Mouse (Mus musculus) heart, adult 2 months (tissue): ENCODE measurements around the gene Lrrc56. TPM values are rescaled to one million over a fixed set of nuclear protein-coding genes. Genes with fewer than 3 reads are reported as not detected.

Source experiments
- DNase-seq, 2 experiments: peaks; one replicate each; pipeline ENCODE4 v3.0.0; 2021
- H3K27ac ChIP-seq: fragments of 200-600 bp; 2 replicates; pipeline ENCODE4 v1.8.1; 2022
- H3K27me3 ChIP-seq: fragments of 200-500 bp; 2 replicates; pipeline ENCODE4 v1.6.1; 2012; ENCODE audit warnings: mild to moderate bottlenecking, low read length, inconsistent platforms, mixed read lengths; ENCODE audit not compliant: control insufficient read depth, insufficient read depth
- H3K36me3 ChIP-seq: fragments of 200-500 bp; 2 replicates; pipeline ENCODE4 v1.6.1; 2012; ENCODE audit warnings: low read length, inconsistent platforms; ENCODE audit not compliant: control insufficient read depth, insufficient read depth
- H3K4me1 ChIP-seq: fragments of 200-500 bp; 2 replicates; pipeline ENCODE4 v1.6.1; 2011; ENCODE audit warnings: low read length; ENCODE audit not compliant: control insufficient read depth, insufficient read depth
- H3K4me3 ChIP-seq: fragments of 200-600 bp; 2 replicates; pipeline ENCODE4 v1.8.1; 2022
- H3K79me2 ChIP-seq: fragments of 200-500 bp; replicated peaks from 2 replicates; pipeline ENCODE4 v1.6.1; 2012; ENCODE audit warnings: mild to moderate bottlenecking, inconsistent platforms, low read length, moderate library complexity, mixed read lengths; ENCODE audit not compliant: control insufficient read depth, insufficient read depth
- H3K9ac ChIP-seq: fragments of 200-500 bp; 2 replicates; pipeline ENCODE4 v1.6.1; 2012; ENCODE audit warnings: low read depth, mild to moderate bottlenecking, control low read depth, inconsistent platforms, low read length, mixed read lengths
- CTCF ChIP-seq: fragments of 200-600 bp; IDR thresholded peaks from 2 replicates; pipeline ENCODE4 v1.8.1; 2022; ENCODE audit warnings: antibody characterized with exemption, mild to moderate bottlenecking, moderate library complexity
- EP300 ChIP-seq: fragments of 200-500 bp; IDR thresholded peaks from 2 replicates; pipeline ENCODE4 v1.6.1; 2011; ENCODE audit warnings: low read depth, low read length, control low read depth; ENCODE audit not compliant: insufficient read depth
- POLR2A ChIP-seq: fragments of 200-500 bp; IDR thresholded peaks from 2 replicates; pipeline ENCODE4 v1.6.1; 2011; ENCODE audit warnings: mild to moderate bottlenecking, low read depth, low read length, control low read depth; ENCODE audit not compliant: insufficient read depth
- WGBS: fragments of 180-500 bp; shearing (Covaris S2); methylation state at CpG from one replicate; pipeline ENCODE4 v1.1.7; 2018; 5-methylcytosine and 5-hydroxymethylcytosine counted together
- intact Hi-C: fragments of 180-260 bp; cut with DNase I; formaldehyde crosslinking; loops from one replicate; pipeline ENCODE4 v1.15.1; 2025
- polyA plus RNA-seq: library from polyadenylated mRNA; depleted of rRNA; stranded (reverse); fragments of >200 nt; gene quantifications from 2 replicates; pipeline ENCODE4 v1.2.3, GENCODE M21; 2012
- total RNA-seq, 2 experiments: library from RNA; stranded (reverse); gene quantifications; 2 replicates each; pipeline ENCODE4 v1.2.3; 2021

The Lrrc56 gene
- total and polyA plus RNA-seq, 3 experiments, result 2.3 to 4.9 (median 3.1) TPM

- WGBS, result 2% methylated on average over 38 of the region's 43 CpGs
- no peak for DNase-seq
- intact Hi-C loops, result loop anchor here (5.0 kb wide), 1 partner anchor 251 kb away; the partner anchor contains the start of gene Pgghg
Observed at GRCm38 (mm10) chr7:141193348-141193856, 555 bp upstream of the Lrrc56 start.

GRCm38 (mm10) chr7:141194409-141194808 lies 452 bp downstream of the Lrrc56 start:
- DNase-seq, result no peak
- Histone ChIP-seq H3K27me3 (no peaks in the 10 kb centered on the region), H3K4me3 (peak overlapping the region; percentile 61), H3K9ac (peak overlapping the region; percentile 10), H3K79me2 (peaks cover 1% of the 10 kb centered on the region; the same call in 1 of the 2 replicates), H3K36me3 (no peaks in the 10 kb centered on the region), H3K27ac (peak overlapping the region; percentile 80), H3K4me1 (peaks cover 11% of the 10 kb centered on the region)
- 1% methylated on average over 23 of the region's 23 CpGs for WGBS
- intact Hi-C loops, result loop anchor here (5.0 kb wide), 1 partner anchor 252 kb away; the partner anchor contains the start of gene Pgghg
- TF ChIP-seq EP300, result no peak
- no peak for TF ChIP-seq POLR2A
- TF ChIP-seq CTCF, result no peak

More at GRCm38 (mm10) chr7:141193348-141193856, 555 bp upstream of the Lrrc56 start:
- Histone ChIP-seq H3K27me3 (no peaks in the 10 kb centered on the region), H3K36me3 (no peaks in the 10 kb centered on the region), H3K4me1 (peaks cover 11% of the 10 kb centered on the region), H3K27ac (peak overlapping the region; percentile 92), H3K79me2 (peaks cover 1% of the 10 kb centered on the region; the same call in 1 of the 2 replicates), H3K4me3 (peak overlapping the region; percentile 95), H3K9ac (peak overlapping the region; percentile 94)
- TF ChIP-seq CTCF (no peak), EP300 (no peak), POLR2A (no peak)

- Histone ChIP-seq H3K27me3 (no peaks in the 10 kb centered on the region), H3K4me3 (peak overlapping the region; percentile 61), H3K9ac (peak overlapping the region; percentile 10), H3K4me1 (peaks cover 11% of the 10 kb centered on the region), H3K27ac (peak overlapping the region; percentile 80), H3K36me3 (no peaks in the 10 kb centered on the region), H3K79me2 (peaks cover 1% of the 10 kb centered on the region; the same call in 1 of the 2 replicates)
- intact Hi-C loops, result loop anchor here (5.0 kb wide), 1 partner anchor 253 kb away; the partner anchor contains the start of gene Pgghg
- peak; percentile 88 to 90 for DNase-seq
- WGBS, result 2% methylated on average over 28 of the region's 28 CpGs
- TF ChIP-seq CTCF (no peak), POLR2A (peak; percentile 58; the same call in 1 of the 2 replicates)
Observed at GRCm38 (mm10) chr7:141194830-141195229, 873 bp downstream of the Lrrc56 start.

GRCm38 (mm10) chr7:141195754-141196153 lies 1.8 kb downstream of the Lrrc56 start:
- 97% methylated on average over 2 of the region's 2 CpGs for WGBS
- Histone ChIP-seq H3K27me3 (no peaks in the 10 kb centered on the region), H3K27ac (no peak overlapping the region), H3K36me3 (no peaks in the 10 kb centered on the region), H3K4me1 (peaks cover 9% of the 10 kb centered on the region), H3K9ac (no peak overlapping the region), H3K79me2 (peaks cover 1% of the 10 kb centered on the region; the same call in 1 of the 2 replicates), H3K4me3 (no peak overlapping the region)
- intact Hi-C loops, result no loop called here
- TF ChIP-seq POLR2A (no peak), EP300 (no peak), CTCF (no peak)
- no peak for DNase-seq

GRCm38 (mm10) chr7:141196619-141197282 lies 2.8 kb downstream of the Lrrc56 start:
- TF ChIP-seq CTCF, result no peak
- TF ChIP-seq POLR2A, result no peak
- no peak for TF ChIP-seq EP300
- intact Hi-C loops, result no loop called here

GRCm38 (mm10) chr7:141198121-141198520 lies 4.2 kb downstream of the Lrrc56 start:
- Histone ChIP-seq H3K9ac (no peak overlapping the region), H3K4me1 (peaks cover 1% of the 10 kb centered on the region; the same call in 1 of the 2 replicates), H3K4me3 (no peak overlapping the region), H3K27ac (no peak overlapping the region), H3K79me2 (peaks cover 1% of the 10 kb centered on the region; the same call in 1 of the 2 replicates), H3K36me3 (no peaks in the 10 kb centered on the region), H3K27me3 (no peaks in the 10 kb centered on the region)
- DNase-seq, result no peak
- WGBS, result 96% methylated on average over 4 of the region's 4 CpGs
- intact Hi-C loops, result no loop called here
- no peak for TF ChIP-seq CTCF
- no peak for TF ChIP-seq POLR2A

More at GRCm38 (mm10) chr7:141196619-141197282, 2.8 kb downstream of the Lrrc56 start:
- Histone ChIP-seq H3K79me2 (peaks cover 1% of the 10 kb centered on the region; the same call in 1 of the 2 replicates), H3K4me1 (peaks cover 5% of the 10 kb centered on the region), H3K27ac (no peak overlapping the region), H3K36me3 (no peaks in the 10 kb centered on the region), H3K27me3 (no peaks in the 10 kb centered on the region), H3K9ac (no peak overlapping the region), H3K4me3 (no peak overlapping the region)
- WGBS, result 91% methylated on average over 8 of the region's 8 CpGs
- no peak for DNase-seq
